Mouse (Mus musculus) testis, adult 2 months (tissue): ENCODE measurements around the gene Lbr. TPM values are rescaled to one million over a fixed set of nuclear protein-coding genes. Genes with fewer than 3 reads are reported as not detected.

ENCODE experiments used
- H3K27ac ChIP-seq: fragments of 200-500 bp; 2 replicates; pipeline ENCODE4 v1.5.1; 2012; ENCODE audit warnings: low read depth, low read length; ENCODE audit not compliant: control insufficient read depth, insufficient read depth
- H3K27me3 ChIP-seq: fragments of 200-500 bp; 2 replicates; pipeline ENCODE4 v1.6.1; 2012; ENCODE audit warnings: mild to moderate bottlenecking, low read length, moderate library complexity; ENCODE audit not compliant: control insufficient read depth, insufficient read depth
- H3K36me3 ChIP-seq: fragments of 200-500 bp; 2 replicates; pipeline ENCODE4 v1.6.1; 2012; ENCODE audit warnings: mild to moderate bottlenecking, low read length; ENCODE audit not compliant: control insufficient read depth, insufficient read depth
- H3K4me1 ChIP-seq: fragments of 200-500 bp; 2 replicates; pipeline ENCODE4 v1.6.1; 2012; ENCODE audit warnings: low read length; ENCODE audit not compliant: control insufficient read depth, insufficient read depth
- H3K4me3 ChIP-seq: fragments of 200-500 bp; 2 replicates; pipeline ENCODE4 v1.5.1; 2012; ENCODE audit warnings: low read depth, mild to moderate bottlenecking, low read length, moderate library complexity, mixed read lengths; ENCODE audit not compliant: control insufficient read depth
- CTCF ChIP-seq: fragments of 200-500 bp; IDR thresholded peaks from 2 replicates; pipeline ENCODE4 v1.5.1; 2012; ENCODE audit warnings: low read depth, mild to moderate bottlenecking, inconsistent platforms, low read length, moderate library complexity; ENCODE audit not compliant: control insufficient read depth, insufficient read depth, insufficient replicate concordance
- POLR2A ChIP-seq: fragments of 200-500 bp; IDR thresholded peaks from 2 replicates; pipeline ENCODE4 v1.6.1; 2012; ENCODE audit warnings: low read depth, mild to moderate bottlenecking, inconsistent platforms, low read length, moderate library complexity; ENCODE audit not compliant: control insufficient read depth
- polyA plus RNA-seq: library from polyadenylated mRNA; depleted of rRNA; stranded (reverse); fragments of >200 nt; gene quantifications from 2 replicates; pipeline ENCODE4 v1.2.3, GENCODE M21; 2012

Gene Lbr
- polyA plus RNA-seq, 1 experiment: 14.2 TPM

DNA sequence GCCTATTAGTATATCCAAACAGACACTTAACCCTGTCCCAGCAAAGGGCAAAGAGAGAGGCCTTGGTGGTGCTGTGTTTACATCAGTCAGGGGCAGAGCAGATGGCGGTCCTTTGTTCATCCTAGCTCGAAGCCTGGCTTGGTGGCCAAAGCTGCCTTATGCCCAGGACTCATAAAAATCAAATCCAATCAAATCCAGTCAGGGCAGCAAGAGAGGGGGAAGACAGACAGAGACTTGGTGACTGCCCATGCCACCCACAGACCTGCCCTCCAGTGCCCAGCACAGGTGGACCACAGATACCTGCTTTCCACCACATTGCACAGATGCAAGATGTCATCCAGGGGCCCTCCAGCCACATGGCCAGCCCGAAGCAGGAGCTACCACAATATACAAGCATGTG lies 33.8 kb upstream of the Lbr start:
- H3K36me3 ChIP-seq: no peaks in the 10 kb centered on the region
- no peak for TF ChIP-seq CTCF
- no peak for TF ChIP-seq POLR2A

GRCm38 (mm10) chr1:181873086-181873920 lies 30.5 kb upstream of the Lbr start:
- Histone ChIP-seq H3K27ac (no peak overlapping the region), H3K36me3 (no peaks in the 10 kb centered on the region), H3K27me3 (no peaks in the 10 kb centered on the region), H3K4me3 (no peak overlapping the region), H3K4me1 (no peaks in the 10 kb centered on the region)
- TF ChIP-seq CTCF: no peak
- TF ChIP-seq POLR2A: no peak

More for the DNA sequence above, 33.8 kb upstream of the Lbr start:
- no peaks in the 10 kb centered on the region for H3K27me3 ChIP-seq
- no peak overlapping the region for H3K4me3 ChIP-seq
- H3K27ac ChIP-seq: no peak overlapping the region
- H3K4me1 ChIP-seq: peaks cover 2% of the 10 kb centered on the region; the same call in 1 of the 2 replicates

- Histone ChIP-seq H3K27me3 (no peaks in the 10 kb centered on the region), H3K4me1 (0 out of 2 replicates have a peak, but pooled peaks cover 2% of the 10 kb centered on the region), H3K36me3 (no peaks in the 10 kb centered on the region), H3K4me3 (no peak overlapping the region), H3K27ac (no peak overlapping the region)
- TF ChIP-seq POLR2A: no peak
- no peak for TF ChIP-seq CTCF
These were observed 29.8 kb upstream of the Lbr start for GRCm38 (mm10) chr1:181872639-181873038.

GRCm38 (mm10) chr1:181866429-181867280 lies 23.8 kb upstream of the Lbr start:
- H3K36me3 ChIP-seq: no peaks in the 10 kb centered on the region
- TF ChIP-seq POLR2A (no peak), CTCF (no peak)
- H3K27ac ChIP-seq: no peak overlapping the region
- no peak overlapping the region for H3K4me3 ChIP-seq
- peaks cover 4% of the 10 kb centered on the region; the same call in 1 of the 2 replicates for H3K4me1 ChIP-seq
- no peaks in the 10 kb centered on the region for H3K27me3 ChIP-seq

DNA sequence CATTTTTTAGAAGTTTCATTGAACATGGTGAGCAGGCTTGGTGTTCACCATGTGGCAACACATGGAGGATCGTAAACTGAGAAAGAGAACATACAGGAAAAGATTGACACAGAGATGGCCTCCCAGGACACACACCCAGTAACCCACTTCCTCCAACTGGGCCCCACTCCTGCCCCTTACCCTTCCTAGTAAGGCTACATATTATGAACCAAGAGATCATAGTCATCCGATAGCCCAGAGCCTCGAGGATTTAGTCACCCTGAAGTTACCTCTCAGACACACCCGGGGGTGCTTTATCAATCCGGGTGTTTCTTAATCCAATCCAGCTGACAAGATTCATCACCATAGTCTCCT lies 23.0 kb upstream of the Lbr start:
- Histone ChIP-seq H3K36me3 (no peaks in the 10 kb centered on the region), H3K4me1 (peaks cover 4% of the 10 kb centered on the region), H3K27ac (no peak overlapping the region), H3K27me3 (no peaks in the 10 kb centered on the region), H3K4me3 (no peak overlapping the region)
- TF ChIP-seq POLR2A (no peak), CTCF (no peak)

DNA sequence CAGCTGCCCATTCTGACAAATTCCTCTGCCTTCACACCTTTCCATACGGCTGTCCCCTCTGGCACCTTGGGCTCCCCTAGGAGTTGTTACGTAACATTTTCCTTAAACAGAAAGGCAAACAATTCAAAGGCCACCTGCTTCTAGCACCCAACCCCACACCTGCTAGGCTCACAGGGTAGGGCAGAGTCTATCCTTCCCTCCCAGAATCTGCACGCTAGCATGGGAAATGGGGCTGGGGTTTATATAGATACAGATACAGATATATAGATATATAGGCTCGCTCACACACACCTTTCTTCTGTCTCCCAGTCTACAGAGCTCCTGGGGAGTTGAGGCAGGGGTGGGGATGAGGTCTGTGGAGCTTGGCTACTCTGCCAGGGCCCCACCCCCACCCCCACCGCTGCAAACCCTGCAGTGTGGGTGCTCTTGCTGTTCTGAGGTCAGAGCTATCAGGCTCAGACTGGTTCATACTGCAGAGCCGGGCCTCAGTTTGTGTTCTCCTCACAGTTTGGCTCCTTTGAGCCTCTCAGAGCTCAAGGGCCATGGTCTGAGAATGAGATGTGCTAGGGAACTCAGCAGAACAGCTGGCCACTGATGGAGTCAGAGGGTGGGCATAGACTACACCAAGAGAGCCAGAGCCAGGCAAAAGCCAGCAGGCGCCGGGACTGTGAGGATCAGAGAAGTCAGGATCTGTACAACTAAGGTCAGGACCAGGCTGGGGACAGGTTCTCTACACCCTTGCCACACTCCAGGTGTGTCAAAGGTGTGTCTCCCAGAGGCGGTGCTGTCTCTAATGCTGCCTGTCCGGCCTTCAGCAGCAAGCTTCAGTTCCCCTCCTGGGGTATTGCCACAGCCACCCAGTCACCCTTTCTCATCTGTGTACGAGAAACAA lies 22.4 kb upstream of the Lbr start:
- Histone ChIP-seq H3K27ac (no peak overlapping the region), H3K4me1 (peaks cover 9% of the 10 kb centered on the region), H3K36me3 (no peaks in the 10 kb centered on the region), H3K4me3 (no peak overlapping the region), H3K27me3 (no peaks in the 10 kb centered on the region)
- TF ChIP-seq CTCF: no peak
- no peak for TF ChIP-seq POLR2A
